Mouse (Mus musculus): ENCODE measurements around the gene Zbtb16. TPM values are rescaled to one million over a fixed set of nuclear protein-coding genes. Genes with fewer than 3 reads are reported as not detected.

Zbtb16 gene
- total RNA-seq, 1 experiment = 0.36 TPM

DNA sequence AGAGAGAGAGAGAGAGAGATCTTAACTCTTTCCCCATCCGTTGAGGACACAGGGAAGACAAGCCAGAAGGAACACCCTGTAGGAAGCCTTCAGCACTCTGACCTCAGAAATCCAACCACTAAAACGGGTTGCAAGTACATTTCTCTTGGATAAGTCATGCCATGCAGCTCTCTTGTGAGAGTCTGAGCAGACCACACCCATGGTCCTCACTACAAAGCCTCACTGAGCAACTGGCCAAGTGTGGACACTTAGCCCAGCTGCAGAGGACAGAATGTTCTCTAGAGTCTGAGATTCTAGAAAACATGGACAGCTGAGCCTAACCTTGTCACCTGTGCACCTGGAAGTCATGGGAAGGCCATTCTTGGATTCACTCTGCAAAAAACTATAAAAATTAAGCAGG lies 60.5 kb downstream of the Zbtb16 start:
- TF ChIP-seq ZC3H11A (IDR thresholded peaks at IDR 0.05; ENCODE audit: borderline replicate concordance, low read depth, low read length) (no peak), CHD2 (IDR thresholded peaks at IDR 0.05; ENCODE audit: low read depth, low read length) (no peak), HCFC1 (IDR thresholded peaks at IDR 0.05; ENCODE audit: borderline replicate concordance, insufficient read depth, low read length) (no peak), ZNF384 (IDR thresholded peaks at IDR 0.05; ENCODE audit: low read depth, low read length) (no peak), MAFK (IDR thresholded peaks at IDR 0.05; ENCODE audit: insufficient read depth, low read depth, low read length) (no peak)
- in situ Hi-C loops (cut with MboI; ENCODE audit: low sequenced_read_pairs in 2 of 2, unreplicated experiment in 2 of 2) = no loop called here

DNA sequence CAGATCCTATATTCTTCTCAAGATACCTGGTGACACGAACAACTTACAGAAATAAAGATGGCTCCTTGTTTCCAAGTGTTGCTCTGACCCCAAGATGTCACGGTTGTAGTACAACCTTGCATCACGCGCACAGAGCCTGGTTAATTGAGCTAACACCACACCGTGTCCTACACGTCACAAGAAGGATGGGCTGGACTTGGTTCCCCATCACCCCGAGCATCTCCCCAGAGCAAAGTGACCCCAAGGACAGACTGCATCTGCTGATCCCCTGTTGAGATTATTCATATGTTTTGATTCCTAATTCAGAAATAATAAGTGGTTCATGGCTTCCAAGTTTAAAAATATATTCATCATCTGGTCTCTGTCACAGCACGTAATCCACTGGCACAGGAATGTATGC lies 62.3 kb downstream of the Zbtb16 start:
- TF ChIP-seq MAFK (IDR thresholded peaks at IDR 0.05; ENCODE audit: insufficient read depth, low read depth, low read length) (no peak), ZC3H11A (IDR thresholded peaks at IDR 0.05; ENCODE audit: borderline replicate concordance, low read depth, low read length) (no peak)
- Histone ChIP-seq H3K9ac (ENCODE audit: insufficient read depth, low read depth, low read length, poor library complexity, severe bottlenecking) (no peak overlapping the region), H3K27ac (ENCODE audit: insufficient read depth, low read depth, low read length, poor library complexity, severe bottlenecking) (no peak overlapping the region), H3K4me3 (ENCODE audit: insufficient read depth in 1 of 2, low read depth in 1 of 2, low read length in 2 of 2, poor library complexity in 1 of 2, severe bottlenecking in 1 of 2) (no peak overlapping the region), H3K4me1 (ENCODE audit: control insufficient read depth in 2 of 2, insufficient read depth in 2 of 2, low read length in 2 of 2, poor library complexity in 1 of 2) (no peaks in the 10 kb centered on the region), H3K9me3 (ENCODE audit: control insufficient read depth, insufficient read depth, low read depth, low read length) (no peaks in the 10 kb centered on the region), H3K36me3 (ENCODE audit: control insufficient read depth, insufficient read depth, low read length, poor library complexity, severe bottlenecking) (no peaks in the 10 kb centered on the region)
- in situ Hi-C loops (cut with MboI; ENCODE audit: low sequenced_read_pairs in 2 of 2, unreplicated experiment in 2 of 2) = no loop called here
- DNase-seq (ENCODE audit: low read depth, low spot score) = no peak

More for the DNA sequence above, 60.5 kb downstream of the Zbtb16 start:
- H3K9me3 ChIP-seq (ENCODE audit: control insufficient read depth, insufficient read depth, low read depth, low read length) = no peaks in the 10 kb centered on the region
- H3K36me3 ChIP-seq (ENCODE audit: control insufficient read depth, insufficient read depth, low read length, poor library complexity, severe bottlenecking) = no peaks in the 10 kb centered on the region
- no peak overlapping the region for H3K27ac ChIP-seq (ENCODE audit: insufficient read depth, low read depth, low read length, poor library complexity, severe bottlenecking)
- H3K9ac ChIP-seq (ENCODE audit: insufficient read depth, low read depth, low read length, poor library complexity, severe bottlenecking) = no peak overlapping the region
- no peak overlapping the region for H3K4me3 ChIP-seq (ENCODE audit: insufficient read depth in 1 of 2, low read depth in 1 of 2, low read length in 2 of 2, poor library complexity in 1 of 2, severe bottlenecking in 1 of 2)
- no peaks in the 10 kb centered on the region for H3K4me1 ChIP-seq (ENCODE audit: control insufficient read depth in 2 of 2, insufficient read depth in 2 of 2, low read length in 2 of 2, poor library complexity in 1 of 2)
- no peak for DNase-seq (ENCODE audit: low read depth, low spot score)

DNA sequence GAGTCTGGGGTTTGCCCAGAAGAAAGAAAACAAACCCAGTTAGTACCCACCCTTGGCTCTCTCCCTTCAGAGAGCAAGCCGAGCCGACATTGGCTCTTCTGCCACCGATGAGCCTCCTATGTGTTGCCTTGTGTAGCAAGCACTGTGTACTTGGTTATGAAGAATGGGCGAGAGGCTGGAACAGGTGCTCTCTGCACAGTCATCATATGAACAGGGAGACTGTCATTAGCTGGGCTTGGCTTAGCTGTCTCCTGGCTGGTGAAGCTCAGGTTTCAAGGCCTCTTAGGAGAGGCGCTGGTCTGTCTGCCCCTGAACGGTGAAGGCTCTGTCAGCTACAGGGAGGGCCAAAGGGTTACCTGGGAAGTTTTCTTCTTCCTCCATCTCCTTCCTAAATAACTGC lies 62.9 kb downstream of the Zbtb16 start:
- no peak overlapping the region for H3K9ac ChIP-seq (ENCODE audit: insufficient read depth, low read depth, low read length, poor library complexity, severe bottlenecking)
- DNase-seq (ENCODE audit: low read depth, low spot score) = no peak
- no peaks in the 10 kb centered on the region for H3K9me3 ChIP-seq (ENCODE audit: control insufficient read depth, insufficient read depth, low read depth, low read length)
- H3K4me3 ChIP-seq (ENCODE audit: insufficient read depth in 1 of 2, low read depth in 1 of 2, low read length in 2 of 2, poor library complexity in 1 of 2, severe bottlenecking in 1 of 2) = no peak overlapping the region
- in situ Hi-C loops (cut with MboI; ENCODE audit: low sequenced_read_pairs in 2 of 2, unreplicated experiment in 2 of 2) = no loop called here
- H3K27ac ChIP-seq (ENCODE audit: insufficient read depth, low read depth, low read length, poor library complexity, severe bottlenecking) = no peak overlapping the region
- TF ChIP-seq ZC3H11A (IDR thresholded peaks at IDR 0.05; ENCODE audit: borderline replicate concordance, low read depth, low read length) = no peak
- no peak for TF ChIP-seq ZNF384 (IDR thresholded peaks at IDR 0.05; ENCODE audit: low read depth, low read length)
- no peak for TF ChIP-seq HCFC1 (IDR thresholded peaks at IDR 0.05; ENCODE audit: borderline replicate concordance, insufficient read depth, low read length)
- TF ChIP-seq CHD2 (IDR thresholded peaks at IDR 0.05; ENCODE audit: low read depth, low read length) = no peak
- no peak for TF ChIP-seq MAFK (IDR thresholded peaks at IDR 0.05; ENCODE audit: insufficient read depth, low read depth, low read length)
- no peaks in the 10 kb centered on the region for H3K4me1 ChIP-seq (ENCODE audit: control insufficient read depth in 2 of 2, insufficient read depth in 2 of 2, low read length in 2 of 2, poor library complexity in 1 of 2)
- H3K36me3 ChIP-seq (ENCODE audit: control insufficient read depth, insufficient read depth, low read length, poor library complexity, severe bottlenecking) = no peaks in the 10 kb centered on the region

DNA sequence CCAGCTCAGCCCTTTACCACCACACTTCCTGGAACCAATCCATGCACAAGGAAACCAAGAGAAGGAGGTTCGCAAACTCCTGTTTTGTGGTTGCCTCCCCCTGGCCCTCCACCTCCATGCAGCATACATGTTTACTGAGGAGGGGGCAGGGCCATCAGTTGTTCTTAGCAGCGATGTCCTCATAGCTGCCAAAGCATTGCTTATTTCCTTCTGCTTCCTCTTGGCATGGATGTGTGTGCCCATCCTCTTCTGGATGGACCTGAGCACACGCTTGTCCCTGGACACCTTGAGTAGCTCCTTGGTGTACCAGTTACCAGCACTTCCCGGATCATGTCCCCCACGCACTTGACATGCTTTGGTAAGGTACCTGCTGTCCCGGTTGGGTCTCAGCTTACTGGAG lies 64.5 kb downstream of the Zbtb16 start:
- H3K9me3 ChIP-seq (ENCODE audit: control insufficient read depth, insufficient read depth, low read depth, low read length) = no peaks in the 10 kb centered on the region
- no peak overlapping the region for H3K9ac ChIP-seq (ENCODE audit: insufficient read depth, low read depth, low read length, poor library complexity, severe bottlenecking)
- DNase-seq (ENCODE audit: low read depth, low spot score) = no peak
- no peak for TF ChIP-seq ZC3H11A (IDR thresholded peaks at IDR 0.05; ENCODE audit: borderline replicate concordance, low read depth, low read length)
- no peak for TF ChIP-seq MAFK (IDR thresholded peaks at IDR 0.05; ENCODE audit: insufficient read depth, low read depth, low read length)
- no peak for TF ChIP-seq HCFC1 (IDR thresholded peaks at IDR 0.05; ENCODE audit: borderline replicate concordance, insufficient read depth, low read length)
- no peak for TF ChIP-seq ZNF384 (IDR thresholded peaks at IDR 0.05; ENCODE audit: low read depth, low read length)
- no peak for TF ChIP-seq CHD2 (IDR thresholded peaks at IDR 0.05; ENCODE audit: low read depth, low read length)
- H3K27ac ChIP-seq (ENCODE audit: insufficient read depth, low read depth, low read length, poor library complexity, severe bottlenecking) = no peak overlapping the region
- no peak overlapping the region for H3K4me3 ChIP-seq (ENCODE audit: insufficient read depth in 1 of 2, low read depth in 1 of 2, low read length in 2 of 2, poor library complexity in 1 of 2, severe bottlenecking in 1 of 2)
- no peaks in the 10 kb centered on the region for H3K4me1 ChIP-seq (ENCODE audit: control insufficient read depth in 2 of 2, insufficient read depth in 2 of 2, low read length in 2 of 2, poor library complexity in 1 of 2)
- H3K36me3 ChIP-seq (ENCODE audit: control insufficient read depth, insufficient read depth, low read length, poor library complexity, severe bottlenecking) = no peaks in the 10 kb centered on the region
- in situ Hi-C loops (cut with MboI; ENCODE audit: low sequenced_read_pairs in 2 of 2, unreplicated experiment in 2 of 2) = no loop called here

DNA sequence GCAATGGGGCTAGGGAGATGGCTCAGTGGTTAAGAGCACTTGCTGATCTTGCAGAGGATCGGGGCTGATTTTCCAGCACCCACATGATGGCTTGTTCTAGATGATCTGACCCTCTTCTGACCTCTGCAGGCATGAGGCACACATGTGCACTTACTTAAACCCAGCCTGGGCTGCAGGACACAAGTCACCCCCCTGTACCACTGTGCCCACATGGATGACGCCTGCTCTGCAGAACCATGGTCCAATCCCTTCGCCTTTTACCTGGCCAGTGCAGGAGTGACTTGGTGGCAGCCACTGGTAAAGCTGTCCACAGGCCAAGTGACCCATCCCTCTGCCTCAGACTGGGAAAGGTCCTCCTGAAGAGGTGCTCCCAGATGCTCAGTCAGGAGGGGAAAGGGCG lies 67.1 kb downstream of the Zbtb16 start:
- Histone ChIP-seq H3K36me3 (ENCODE audit: control insufficient read depth, insufficient read depth, low read length, poor library complexity, severe bottlenecking) (no peaks in the 10 kb centered on the region), H3K4me3 (ENCODE audit: insufficient read depth in 1 of 2, low read depth in 1 of 2, low read length in 2 of 2, poor library complexity in 1 of 2, severe bottlenecking in 1 of 2) (no peak overlapping the region), H3K9me3 (ENCODE audit: control insufficient read depth, insufficient read depth, low read depth, low read length) (no peaks in the 10 kb centered on the region), H3K4me1 (ENCODE audit: control insufficient read depth in 2 of 2, insufficient read depth in 2 of 2, low read length in 2 of 2, poor library complexity in 1 of 2) (no peaks in the 10 kb centered on the region), H3K9ac (ENCODE audit: insufficient read depth, low read depth, low read length, poor library complexity, severe bottlenecking) (no peak overlapping the region), H3K27ac (ENCODE audit: insufficient read depth, low read depth, low read length, poor library complexity, severe bottlenecking) (no peak overlapping the region)
- TF ChIP-seq CHD2 (IDR thresholded peaks at IDR 0.05; ENCODE audit: low read depth, low read length) = no peak
- in situ Hi-C loops (cut with MboI; ENCODE audit: low sequenced_read_pairs in 2 of 2, unreplicated experiment in 2 of 2) = no loop called here
- DNase-seq (ENCODE audit: low read depth, low spot score) = no peak
